Mouse (Mus musculus) forebrain, embryonic 11.5 days (tissue): ENCODE data around the gene Tnik. TPM values are rescaled to one million over a fixed set of nuclear protein-coding genes. Genes with fewer than 3 reads are reported as not detected.

Source experiments
- ATAC-seq: fragments of 200-750 bp; cut with Nextera tagmentation; replicated peaks from 2 replicates; pipeline ENCODE4 v1.8.0; 2017; ENCODE audit warnings: moderate TSS enrichment; ENCODE audit not compliant: low FRiP score
- DNase-seq: peaks from one replicate; pipeline ENCODE4 v3.0.0-alpha.2; 2017; ENCODE audit warnings: low spot score
- H3K27ac ChIP-seq: fragments of 300-500 bp; sonication (generic); 2 replicates; pipeline ENCODE4 v1.5.1; 2014; ENCODE audit warnings: low read depth, low read length
- H3K27me3 ChIP-seq: fragments of 300-500 bp; sonication (generic); 2 replicates; pipeline ENCODE4 v1.6.1; 2014; ENCODE audit warnings: mild to moderate bottlenecking, low read length, mixed read lengths; ENCODE audit not compliant: control insufficient read depth, insufficient read depth
- H3K36me3 ChIP-seq: fragments of 300-500 bp; sonication (generic); 2 replicates; pipeline ENCODE4 v1.6.1; 2014; ENCODE audit warnings: mild to moderate bottlenecking, low read length, moderate library complexity, mixed read lengths; ENCODE audit not compliant: control insufficient read depth, insufficient read depth
- H3K4me1 ChIP-seq: fragments of 300-500 bp; sonication (generic); replicated peaks from 2 replicates; pipeline ENCODE4 v1.6.1; 2014; ENCODE audit warnings: low read length, mixed read lengths; ENCODE audit not compliant: control insufficient read depth, insufficient read depth
- H3K4me2 ChIP-seq: fragments of 300-500 bp; sonication (generic); 2 replicates; pipeline ENCODE4 v1.6.1; 2014; ENCODE audit warnings: low read depth, mild to moderate bottlenecking, low read length, moderate library complexity, mixed read lengths; ENCODE audit not compliant: severe bottlenecking
- H3K4me3 ChIP-seq: fragments of 300-500 bp; sonication (generic); 2 replicates; pipeline ENCODE4 v1.5.1; 2014; ENCODE audit warnings: low read depth, low read length
- H3K9ac ChIP-seq: fragments of 300-500 bp; sonication (generic); 2 replicates; pipeline ENCODE4 v1.6.1; 2014; ENCODE audit warnings: low read length
- H3K9me3 ChIP-seq: fragments of 300-500 bp; sonication (generic); 2 replicates; pipeline ENCODE4 v1.6.1; 2016; ENCODE audit warnings: low read length, mixed read lengths; ENCODE audit not compliant: control insufficient read depth
- WGBS: fragments of 180-500 bp; shearing (Covaris S2); extraction: QIAGEN DNeasy Blood & Tissue Kit; methylation state at CpG from one replicate; pipeline ENCODE4 v1.1.7; 2014; 5-methylcytosine and 5-hydroxymethylcytosine counted together
- polyA plus RNA-seq: library from polyadenylated mRNA; unstranded; fragments of >200 nt; fragmentation: Nextera tagmentation; extraction: Ambion mirVana; gene quantifications from 2 replicates; pipeline ENCODE4 v1.2.1, GENCODE M21; 2014

The Tnik gene
- polyA plus RNA-seq, 1 experiment from 2014 or later: 21.7 TPM

DNA sequence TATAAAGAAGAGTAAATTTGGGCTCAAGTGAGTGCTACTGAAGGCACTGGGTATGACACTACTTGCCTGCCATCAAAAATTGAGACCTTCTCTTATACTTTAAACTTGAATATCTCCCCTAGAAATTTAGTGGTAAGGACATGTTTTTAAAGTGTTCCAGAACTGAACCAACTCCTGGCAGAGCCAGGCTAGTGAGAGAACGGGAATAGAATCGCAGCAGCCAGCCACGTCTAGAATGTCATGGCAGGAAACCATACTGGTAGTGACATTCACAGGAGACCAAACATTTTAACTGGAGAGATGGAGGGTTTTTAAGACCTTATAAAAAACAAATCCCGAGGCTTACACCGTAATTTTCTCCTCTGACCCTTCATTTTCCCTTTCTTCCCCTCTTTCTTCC is 172.5 kb downstream of the Tnik start:
- H3K4me1 ChIP-seq: no peaks in the 10 kb centered on the region
- 93% methylated on average over 5 of the region's 5 CpGs for WGBS
- H3K27ac ChIP-seq: no peak overlapping the region
- no peak overlapping the region for H3K9ac ChIP-seq
- ATAC-seq (no peak), DNase-seq (no peak)
- no peaks in the 10 kb centered on the region for H3K36me3 ChIP-seq
- H3K27me3 ChIP-seq: no peaks in the 10 kb centered on the region
- H3K9me3 ChIP-seq: no peaks in the 10 kb centered on the region
- H3K4me3 ChIP-seq: no peak overlapping the region
- H3K4me2 ChIP-seq: no peak overlapping the region

DNA sequence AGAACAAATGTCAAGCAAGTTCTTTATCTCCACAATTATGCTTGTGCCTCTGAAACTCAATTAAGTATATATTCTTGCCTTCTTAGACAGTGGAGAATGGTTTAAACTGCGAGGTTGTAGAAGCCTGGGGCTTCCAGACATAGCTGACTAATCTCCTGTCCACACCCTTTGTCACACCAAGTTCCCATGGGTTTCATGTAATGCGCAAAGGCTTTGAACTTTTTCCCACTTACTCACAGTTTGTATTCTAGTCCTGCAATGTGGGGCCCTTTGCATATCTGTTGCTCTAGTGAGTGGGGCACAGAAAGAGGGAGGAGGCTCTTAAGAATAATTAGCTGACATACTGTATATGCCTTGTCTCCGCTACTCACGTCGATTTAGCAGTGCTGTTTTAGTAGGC is 174.4 kb downstream of the Tnik start:
- DNase-seq (no peak), ATAC-seq (no peak)
- WGBS: 90% methylated on average over 5 of the region's 5 CpGs
- Histone ChIP-seq H3K4me2 (no peak overlapping the region), H3K9ac (no peak overlapping the region), H3K27me3 (no peaks in the 10 kb centered on the region), H3K9me3 (no peaks in the 10 kb centered on the region), H3K4me1 (no peaks in the 10 kb centered on the region), H3K27ac (no peak overlapping the region), H3K36me3 (no peaks in the 10 kb centered on the region), H3K4me3 (no peak overlapping the region)

DNA sequence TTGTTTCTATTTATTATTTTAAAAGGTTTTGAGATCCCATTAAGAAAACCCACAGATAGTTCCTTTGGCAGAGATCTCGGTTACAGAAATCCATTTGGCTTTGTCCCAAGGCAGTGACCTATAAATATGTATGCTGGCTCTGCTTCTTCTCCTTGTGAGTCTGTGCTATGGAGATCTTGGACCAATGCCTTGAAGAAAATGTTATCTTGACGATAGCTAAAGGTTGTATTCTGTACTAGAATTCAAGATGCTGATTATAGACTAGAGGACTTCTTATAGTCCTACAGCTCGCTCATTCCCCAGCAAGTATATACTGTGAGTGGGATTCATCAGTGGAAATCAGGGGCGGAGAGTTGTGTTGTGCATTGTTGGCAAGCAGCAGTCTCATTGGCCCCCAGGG is 178.5 kb downstream of the Tnik start:
- no peaks in the 10 kb centered on the region for H3K27me3 ChIP-seq
- 87% methylated on average over 4 of the region's 4 CpGs for WGBS
- H3K4me3 ChIP-seq: no peak overlapping the region
- H3K4me1 ChIP-seq: no peaks in the 10 kb centered on the region
- DNase-seq (no peak), ATAC-seq (no peak)
- no peaks in the 10 kb centered on the region; the same call in 1 of the 2 replicates for H3K9me3 ChIP-seq
- no peak overlapping the region for H3K9ac ChIP-seq
- H3K4me2 ChIP-seq: no peak overlapping the region
- no peaks in the 10 kb centered on the region for H3K36me3 ChIP-seq
- H3K27ac ChIP-seq: no peak overlapping the region

DNA sequence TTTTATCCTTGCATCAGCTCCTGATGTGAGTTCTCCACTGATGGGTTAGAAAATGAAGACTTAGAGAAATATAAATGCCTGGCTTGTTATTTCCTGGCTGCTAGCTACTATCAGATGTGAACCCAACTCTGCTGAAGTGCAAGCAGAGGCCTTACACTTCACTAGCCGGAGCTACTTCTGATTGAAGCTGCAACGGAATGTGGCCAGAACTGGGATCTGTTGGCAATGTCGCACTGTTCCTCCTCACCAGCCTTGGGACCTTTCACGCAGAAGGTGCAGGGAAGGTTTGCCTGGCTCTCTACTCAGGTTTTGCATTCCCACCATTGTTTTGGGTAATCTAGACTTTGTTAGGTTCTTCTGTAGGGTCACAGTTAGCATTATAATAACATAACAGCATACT is 179.1 kb downstream of the Tnik start:
- H3K36me3 ChIP-seq: no peaks in the 10 kb centered on the region
- ATAC-seq (no peak), DNase-seq (no peak)

DNA sequence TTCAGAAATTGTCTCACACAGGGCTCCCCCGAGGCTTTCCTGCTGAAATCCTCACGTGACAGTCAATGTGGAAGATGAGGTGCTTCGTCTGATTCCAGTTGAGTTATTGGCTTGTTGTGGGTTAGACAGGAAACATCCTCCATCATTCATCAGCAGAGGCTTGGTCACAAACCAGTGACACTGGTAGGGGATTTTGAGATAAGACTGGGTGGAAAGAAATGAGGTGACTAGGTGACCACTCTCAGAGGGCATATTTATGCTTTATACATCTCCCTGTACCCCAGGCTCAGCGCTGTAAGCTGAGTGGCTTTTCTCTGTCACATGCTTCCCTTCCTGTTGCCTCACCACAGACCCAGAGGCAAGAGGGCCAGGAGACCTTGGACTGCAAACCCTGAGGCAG is 184.9 kb downstream of the Tnik start:
- ATAC-seq (no peak), DNase-seq (no peak)
- no peaks in the 10 kb centered on the region for H3K36me3 ChIP-seq
- no peak overlapping the region for H3K27ac ChIP-seq
- H3K9me3 ChIP-seq: no peaks in the 10 kb centered on the region; the same call in 1 of the 2 replicates
- 89% methylated on average over 4 of the region's 4 CpGs for WGBS
- no peak overlapping the region for H3K4me2 ChIP-seq
- H3K9ac ChIP-seq: no peak overlapping the region
- H3K27me3 ChIP-seq: no peaks in the 10 kb centered on the region
- no peaks in the 10 kb centered on the region for H3K4me1 ChIP-seq
- no peak overlapping the region for H3K4me3 ChIP-seq

More for the DNA sequence above, 179.1 kb downstream of the Tnik start:
- WGBS: 87% methylated on average over 4 of the region's 4 CpGs
- H3K4me1 ChIP-seq: no peaks in the 10 kb centered on the region
- H3K4me2 ChIP-seq: no peak overlapping the region
- no peak overlapping the region for H3K27ac ChIP-seq
- no peak overlapping the region for H3K4me3 ChIP-seq
- no peaks in the 10 kb centered on the region for H3K27me3 ChIP-seq
- H3K9me3 ChIP-seq: no peaks in the 10 kb centered on the region; the same call in 1 of the 2 replicates
- no peak overlapping the region for H3K9ac ChIP-seq

DNA sequence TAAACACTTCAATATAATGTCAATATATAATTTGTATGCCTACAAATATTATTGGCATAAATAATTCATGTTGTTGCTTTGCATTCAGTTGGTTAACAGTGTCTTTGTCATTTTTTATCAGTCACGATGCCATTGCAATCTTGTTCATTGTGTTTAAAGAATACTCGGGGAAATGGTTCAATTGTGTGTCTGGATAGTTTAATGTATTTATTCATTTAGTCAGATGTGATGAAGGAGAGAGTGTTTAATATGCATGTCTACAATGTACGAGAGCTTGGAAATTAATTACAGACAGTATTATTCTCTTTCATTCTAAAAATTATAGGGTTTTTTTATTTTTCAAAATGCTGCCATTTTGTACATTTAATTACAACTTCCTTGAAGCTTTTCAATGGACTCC is 190.4 kb downstream of the Tnik start:
- Histone ChIP-seq H3K4me1 (no peaks in the 10 kb centered on the region), H3K4me2 (no peak overlapping the region), H3K9ac (no peak overlapping the region), H3K27me3 (no peaks in the 10 kb centered on the region), H3K9me3 (no peaks in the 10 kb centered on the region), H3K36me3 (no peaks in the 10 kb centered on the region), H3K27ac (no peak overlapping the region), H3K4me3 (no peak overlapping the region)
- 89% methylated on average over 3 of the region's 3 CpGs for WGBS
- ATAC-seq: no peak
- no peak for DNase-seq

DNA sequence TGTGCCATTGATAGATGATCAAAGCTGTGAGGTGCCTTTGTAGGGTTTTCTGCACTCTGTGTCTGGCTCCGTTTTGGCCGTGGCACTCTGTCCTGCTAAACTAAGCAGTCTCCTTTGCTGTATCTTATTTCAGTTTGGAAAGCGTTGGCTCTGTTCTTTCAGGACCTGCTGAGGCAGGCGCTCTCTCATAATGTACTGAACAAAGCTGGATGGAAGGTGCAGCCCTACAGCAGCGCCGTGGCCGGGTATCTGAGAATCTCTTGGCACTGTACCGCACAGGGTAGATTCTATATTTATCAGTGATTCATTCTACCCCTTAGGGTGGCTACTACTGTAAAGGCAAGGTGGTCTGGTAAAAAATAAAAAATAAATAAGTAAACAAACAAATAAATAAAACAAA is 193.8 kb downstream of the Tnik start:
- WGBS: 80% methylated on average over 8 of the region's 8 CpGs
- no peak overlapping the region for H3K4me3 ChIP-seq

DNA sequence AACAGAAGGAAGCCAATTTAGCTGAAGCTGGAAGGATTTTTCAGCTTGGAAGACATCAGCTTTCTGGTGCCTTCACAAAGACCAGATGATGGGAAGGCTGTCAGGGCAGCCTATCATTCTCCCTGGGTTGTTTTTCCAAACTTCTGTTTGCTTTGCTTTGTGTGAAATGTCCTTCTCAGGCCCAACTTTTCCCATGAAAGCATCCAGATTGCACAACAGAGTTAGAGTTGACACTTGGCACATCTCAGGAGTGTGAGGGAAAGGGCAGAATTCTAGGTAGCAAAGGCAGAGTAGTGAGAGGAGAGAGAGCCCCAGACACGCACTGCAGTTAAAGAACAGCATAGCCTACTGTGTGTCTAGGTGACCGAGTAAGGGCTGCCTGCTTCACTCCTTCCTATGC is 194.5 kb downstream of the Tnik start:
- Histone ChIP-seq H3K27ac (no peak overlapping the region), H3K27me3 (no peaks in the 10 kb centered on the region), H3K4me2 (no peak overlapping the region), H3K9ac (no peak overlapping the region), H3K36me3 (no peaks in the 10 kb centered on the region), H3K4me1 (no peaks in the 10 kb centered on the region), H3K4me3 (no peak overlapping the region), H3K9me3 (no peaks in the 10 kb centered on the region)
- no peak for DNase-seq
- 85% methylated on average over 2 of the region's 2 CpGs for whole genome bisulfite sequencing
- ATAC-seq: no peak

More for the DNA sequence above, 193.8 kb downstream of the Tnik start:
- H3K27ac ChIP-seq: no peak overlapping the region
- H3K27me3 ChIP-seq: no peaks in the 10 kb centered on the region
- DNase-seq: no peak
- no peaks in the 10 kb centered on the region for H3K9me3 ChIP-seq
- no peaks in the 10 kb centered on the region for H3K4me1 ChIP-seq
- H3K4me2 ChIP-seq: no peak overlapping the region
- no peaks in the 10 kb centered on the region for H3K36me3 ChIP-seq
- no peak for ATAC-seq
- no peak overlapping the region for H3K9ac ChIP-seq

DNA sequence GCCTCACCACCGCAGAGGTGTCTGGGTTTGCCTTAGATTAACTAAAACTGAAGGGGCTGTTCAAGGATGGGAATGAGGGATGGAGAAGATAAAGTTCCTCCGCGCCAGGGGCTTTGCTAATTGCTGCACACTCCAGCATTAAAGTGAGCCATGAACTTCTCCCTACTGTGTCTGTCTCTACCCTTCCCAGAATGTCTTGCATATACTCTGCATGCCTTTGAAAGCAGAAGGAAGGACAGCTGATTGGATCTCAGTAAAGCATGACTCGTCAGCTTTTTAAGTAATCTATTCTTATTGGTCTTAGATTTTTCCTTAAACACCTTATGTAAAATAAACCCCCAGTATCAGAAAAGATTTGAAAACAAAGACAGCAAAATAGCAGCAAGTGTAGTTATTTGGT is 203.7 kb downstream of the Tnik start:
- no peak for ATAC-seq
- no peaks in the 10 kb centered on the region for H3K36me3 ChIP-seq
- no peaks in the 10 kb centered on the region for H3K9me3 ChIP-seq
- H3K4me2 ChIP-seq: no peak overlapping the region
- WGBS: 89% methylated on average over 4 of the region's 4 CpGs
- H3K27me3 ChIP-seq: no peaks in the 10 kb centered on the region
- no peaks in the 10 kb centered on the region for H3K4me1 ChIP-seq
- DNase-seq: no peak
- no peak overlapping the region for H3K9ac ChIP-seq
- no peak overlapping the region for H3K4me3 ChIP-seq
- no peak overlapping the region for H3K27ac ChIP-seq
